Mouse (Mus musculus): Measurements from ENCODE around the gene Cryab.

Gene Cryab

GRCm38 (mm10) chr9:50751323-50751722 lies at the start of gene Cryab:
TSS of gene Cryab (plus strand) at chr9:50751325.
- DNase-seq (ENCODE audit: low spot score in 2 of 2): no peak

DNA sequence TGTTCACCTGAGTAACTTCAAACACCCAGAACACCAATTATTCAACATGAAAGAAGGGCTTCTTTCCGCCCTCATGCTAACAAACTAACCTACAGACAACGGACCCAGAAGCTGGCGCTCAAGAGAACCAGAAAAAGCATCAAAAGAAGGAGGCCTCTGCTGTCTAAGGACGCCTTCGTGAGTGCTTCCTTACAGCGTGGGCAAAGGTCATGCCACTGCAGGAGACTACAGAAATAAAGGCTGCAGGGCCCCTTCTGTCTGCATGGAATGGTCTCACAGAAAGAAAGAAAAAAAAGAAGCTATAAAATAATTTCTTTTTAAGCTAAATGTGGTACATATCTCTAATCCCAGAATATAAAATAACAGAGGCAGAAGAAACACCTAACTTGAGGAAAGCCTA lies 46.2 kb upstream of the Cryab start:
- no peak for DNase-seq (ENCODE audit: low spot score in 2 of 2)

- no peak for DNase-seq (ENCODE audit: low spot score in 2 of 2)
Measured at GRCm38 (mm10) chr9:50709108-50709507, 42.0 kb upstream of the Cryab start.

GRCm38 (mm10) chr9:50711337-50711736 lies 39.8 kb upstream of the Cryab start:
- no peak for DNase-seq (ENCODE audit: low spot score in 2 of 2)

DNA sequence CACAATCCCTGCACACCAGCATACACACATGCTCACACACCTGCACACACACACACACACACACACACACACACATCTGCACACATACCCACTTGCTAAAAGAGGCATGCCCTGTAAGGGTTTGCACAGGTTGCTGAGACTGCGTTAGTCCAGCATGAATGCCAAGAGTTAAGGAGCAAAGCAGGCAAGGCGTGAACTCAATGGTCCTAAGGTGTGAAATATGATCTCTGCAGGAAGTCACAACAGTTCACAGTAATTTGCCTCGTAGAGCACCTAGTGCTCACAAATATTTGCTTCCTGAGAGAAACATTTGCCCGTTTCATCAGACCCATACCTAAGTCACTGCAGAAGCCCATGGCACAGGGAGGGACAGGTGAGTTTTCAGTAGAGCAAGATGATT lies 36.9 kb upstream of the Cryab start:
- DNase-seq (ENCODE audit: low spot score in 2 of 2): no peak

DNA sequence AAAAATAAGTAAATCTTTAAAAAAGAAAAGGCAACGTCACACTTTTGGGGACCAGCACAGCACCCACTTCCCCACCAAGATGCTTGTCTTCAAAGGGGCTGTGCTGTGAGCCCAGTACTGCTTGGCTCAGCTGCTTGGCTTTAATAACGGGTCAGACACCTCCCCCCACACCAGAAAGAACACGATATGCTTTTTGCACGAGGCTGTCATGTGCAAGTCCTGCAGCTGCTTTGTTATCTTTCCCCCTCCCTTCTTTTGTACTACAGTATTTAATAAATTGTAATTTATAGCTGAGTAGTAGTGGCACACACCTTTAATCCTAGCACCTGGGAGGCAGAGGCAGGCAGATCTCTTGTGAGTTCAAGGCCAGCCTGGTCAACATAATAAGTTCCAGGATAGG lies 32.2 kb upstream of the Cryab start:
- no peak for DNase-seq (ENCODE audit: low spot score in 2 of 2)

- no peak for DNase-seq (ENCODE audit: low spot score in 2 of 2)
Measured at GRCm38 (mm10) chr9:50721061-50721460, 30.1 kb upstream of the Cryab start.

DNA sequence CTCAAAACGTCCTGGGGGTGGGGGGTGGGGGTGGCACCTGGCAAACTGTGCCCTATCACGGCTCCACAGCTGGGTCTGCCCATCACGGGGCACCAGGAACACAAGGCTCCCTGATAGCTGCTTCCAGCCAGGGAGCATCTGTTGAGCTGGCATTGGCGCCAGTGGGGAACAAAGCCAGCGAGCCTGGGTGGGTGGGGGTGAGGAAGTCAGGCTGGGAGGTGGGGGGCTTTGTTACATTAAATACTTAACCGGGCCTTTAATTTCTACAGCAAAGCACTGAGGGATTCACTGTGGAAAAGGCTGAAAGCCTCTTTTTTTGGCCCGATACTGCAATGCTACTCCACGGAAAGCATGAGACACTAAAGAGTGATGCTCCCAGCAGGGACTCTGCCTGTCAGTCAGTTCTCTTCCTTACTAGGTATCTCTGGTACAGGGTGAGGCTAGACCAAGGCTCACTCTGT lies 28.6 kb upstream of the Cryab start:
- no peak for DNase-seq (ENCODE audit: low spot score in 2 of 2)

- no peak for DNase-seq (ENCODE audit: low spot score in 2 of 2)
Measured at GRCm38 (mm10) chr9:50723406-50723805, 27.7 kb upstream of the Cryab start.

GRCm38 (mm10) chr9:50724147-50724546 lies 27.0 kb upstream of the Cryab start:
- DNase-seq (ENCODE audit: low spot score in 2 of 2): no peak

DNA sequence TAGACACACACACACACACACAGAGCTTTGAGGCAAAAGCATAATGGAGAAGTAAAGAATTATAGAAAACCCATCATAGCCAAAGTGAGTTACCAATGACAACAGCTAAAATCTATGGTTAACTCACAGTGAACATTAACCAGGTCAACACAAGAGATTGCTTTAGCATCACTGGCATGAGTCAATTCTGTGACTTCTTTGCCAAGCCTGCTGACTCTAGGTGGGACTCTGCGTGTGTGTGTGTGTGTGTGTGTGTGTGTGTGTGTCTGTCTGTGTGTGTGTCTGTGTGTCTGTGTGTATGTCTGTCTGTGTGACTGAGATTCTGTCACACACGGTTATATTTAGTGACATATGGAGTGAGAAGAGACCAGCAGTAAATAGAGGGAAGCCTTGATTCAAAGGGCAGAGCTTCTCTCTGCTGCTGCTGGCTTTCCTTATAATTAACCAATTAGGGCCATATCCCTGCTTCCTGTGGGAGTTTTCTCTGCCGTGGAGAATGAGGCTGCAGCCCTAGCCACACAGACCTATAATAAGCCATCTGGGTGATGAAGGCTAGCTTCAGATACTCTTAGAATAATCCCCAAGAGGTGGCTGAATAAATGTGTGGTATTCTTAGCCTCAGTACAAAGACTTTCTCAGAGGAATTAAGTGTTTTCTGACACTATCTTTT lies 26.3 kb upstream of the Cryab start:
- no peak for DNase-seq (ENCODE audit: low spot score in 2 of 2)

GRCm38 (mm10) chr9:50725921-50726590 lies 25.1 kb upstream of the Cryab start:
- DNase-seq (ENCODE audit: low spot score in 2 of 2): no peak

DNA sequence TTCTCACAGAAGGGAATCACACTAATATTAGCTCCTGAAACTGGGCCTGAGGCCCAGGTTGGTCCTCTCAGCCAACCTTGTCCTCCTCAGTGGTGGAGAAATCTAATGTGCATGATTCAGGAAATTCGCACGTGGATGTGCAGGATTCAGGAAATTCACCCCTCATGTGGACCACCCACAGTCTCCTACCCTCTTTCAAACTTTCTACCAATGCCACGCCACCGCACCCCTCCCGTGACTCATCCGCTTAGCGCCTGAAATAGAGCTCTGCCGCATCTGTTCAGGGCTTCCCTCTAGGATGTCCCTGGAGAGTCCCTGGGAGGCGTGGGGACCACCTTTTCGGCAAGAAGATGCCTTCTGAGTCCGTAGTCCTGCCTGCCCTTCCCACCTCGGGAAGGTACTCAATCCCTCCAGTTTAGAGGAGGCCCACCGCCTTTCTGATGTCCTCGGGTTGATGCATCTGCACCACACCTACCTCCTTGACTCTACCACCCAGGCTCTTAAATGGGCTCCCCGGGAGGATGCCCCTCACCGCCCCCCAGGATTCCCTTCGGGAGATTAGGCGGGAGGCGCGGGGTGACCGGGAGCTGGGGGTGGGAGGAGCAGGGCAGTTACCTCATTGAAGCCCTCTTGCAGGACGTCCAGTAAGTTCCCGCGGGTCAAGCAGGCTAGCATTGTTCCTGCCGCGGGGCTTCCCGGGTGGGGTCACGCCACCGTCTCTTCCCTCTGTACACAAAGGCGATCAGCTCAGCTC lies 23.8 kb upstream of the Cryab start:
- DNase-seq (ENCODE audit: low spot score in 2 of 2): no peak

GRCm38 (mm10) chr9:50727925-50728651 lies 23.0 kb upstream of the Cryab start:
- peak; percentile 31 to 69 for DNase-seq (ENCODE audit: low spot score in 2 of 2)

- DNase-seq (ENCODE audit: low spot score in 2 of 2): no peak
Measured at GRCm38 (mm10) chr9:50729600-50729999, 21.5 kb upstream of the Cryab start.

DNA sequence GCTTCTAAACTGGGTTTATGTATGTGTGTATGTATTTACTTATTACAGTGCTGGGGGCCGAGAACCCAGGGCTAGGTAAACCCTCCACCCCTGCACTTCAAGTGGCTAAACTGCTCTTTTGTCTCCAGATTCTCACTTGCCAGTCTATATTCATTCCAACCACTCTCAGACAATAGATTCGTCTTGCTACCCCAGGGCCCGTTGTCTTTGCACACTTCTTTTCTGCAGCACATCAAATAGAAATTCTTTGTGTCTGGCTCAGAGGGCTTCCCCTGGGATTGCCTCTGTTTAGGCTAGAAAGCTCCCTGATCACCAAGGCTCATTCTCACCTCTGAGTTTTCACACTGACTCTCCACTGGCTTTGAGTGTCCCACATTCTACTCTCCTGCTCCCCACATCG lies 18.6 kb upstream of the Cryab start:
- no peak for DNase-seq (ENCODE audit: low spot score in 2 of 2)

- no peak for DNase-seq (ENCODE audit: low spot score in 2 of 2)
Measured at GRCm38 (mm10) chr9:50734989-50735388, 16.1 kb upstream of the Cryab start.

GRCm38 (mm10) chr9:50738914-50739870 lies 11.9 kb upstream of the Cryab start, which contains the start of gene Dixdc1:
TSS of gene Dixdc1 (minus strand) at chr9:50739517.
- DNase-seq (ENCODE audit: low spot score in 2 of 2): peak; percentile 86 to 90

- DNase-seq (ENCODE audit: low spot score in 2 of 2): no peak
Measured at GRCm38 (mm10) chr9:50740867-50741784, 10.0 kb upstream of the Cryab start.

- DNase-seq (ENCODE audit: low spot score in 2 of 2): no peak
Measured at GRCm38 (mm10) chr9:50742261-50742660, 8.9 kb upstream of the Cryab start.
